Mouse (Mus musculus) heart, embryonic 14.5 days (tissue): ENCODE results near the gene Gm13306. TPM values are rescaled to one million over a fixed set of nuclear protein-coding genes. Genes with fewer than 3 reads are reported as not detected.

ENCODE experiments used
- polyA plus RNA-seq: library from polyadenylated mRNA; unstranded; fragments of >200 nt; fragmentation: Nextera tagmentation; extraction: Ambion mirVana; gene quantifications from 2 replicates; pipeline ENCODE4 v1.2.1, GENCODE M21; 2014

The Gm13306 gene
- polyA plus RNA-seq, 1 experiment from 2014 or later = not detected

Other genes starting within 250 kb of the Gm13306 start
- gene Gm21541, start 249.8 kb upstream of the Gm13306 start, polyA plus RNA-seq = not detected in 2 replicates
- 1.1 and 1.2 TPM in 2 replicates for gene Gm20878, start 211.9 kb upstream of the Gm13306 start, polyA plus RNA-seq
- 0.19 and 0.20 TPM in 2 replicates for gene Fam205a4, start 187.4 kb upstream of the Gm13306 start, polyA plus RNA-seq
- 0.12 and 0.16 TPM in 2 replicates for gene Gm21093, start 118.7 kb upstream of the Gm13306 start, polyA plus RNA-seq
- gene Gm3893, start 62.2 kb upstream of the Gm13306 start, polyA plus RNA-seq = not detected in 2 replicates
- 7.5 TPM in 1 of 2 replicates, not detected in the other for gene Gm13304, start 38.6 kb upstream of the Gm13306 start, polyA plus RNA-seq
- 0.74 TPM in 1 of 2 replicates, not detected in the other for gene Gm13305, start 15.2 kb downstream of the Gm13306 start, polyA plus RNA-seq
- not detected in 2 replicates for gene Gm10600, start 87.2 kb downstream of the Gm13306 start, polyA plus RNA-seq
- 1.5 TPM in 1 of 2 replicates, not detected in the other for gene Ccl21b, start 102.3 kb downstream of the Gm13306 start, polyA plus RNA-seq
- gene Gm21953, start 140.8 kb downstream of the Gm13306 start, polyA plus RNA-seq = not detected in 2 replicates
- not detected in 2 replicates for gene Fam205a3, start 164.9 kb downstream of the Gm13306 start, polyA plus RNA-seq